Comparison of ENCODE assay signal across 14 mouse cellular contexts in genomic region chr17:35921710-35922109, GRCm38 (mm10). TPM values are rescaled to one million over a fixed set of nuclear protein-coding genes. Genes with fewer than 3 reads are reported as not detected.
DNase-seq lines count a peak whose midpoint lies in the region; ATAC-seq and TF ChIP-seq lines count a peak whose summit lies in the region.
"Had no signal": no experiment of that assay in that cellular context is flagged by ENCODE, and none has a peak within 500 bp of the region (broad histone marks: within the 10 kb centered on the region; RNA-seq: fewer than 3 reads in every experiment).

No protein-coding gene starts in this region.

- H3K4me1 ChIP-seq in heart, embryonic 13.5 days, result peaks cover 39% of the 10 kb centered on the region
- peaks cover 31% of the 10 kb centered on the region for H3K4me1 ChIP-seq in forebrain, embryonic 15.5 days
- peaks cover 39% of the 10 kb centered on the region for H3K4me1 ChIP-seq in midbrain, embryonic 15.5 days

- ATAC-seq in heart, embryonic 13.5 days (ENCODE audit: extremely low read depth, insufficient number of reproducible peaks, low FRiP score, low TSS enrichment), result no peak
- no peak for ATAC-seq in forebrain, embryonic 15.5 days (replicated peaks)
- ATAC-seq in midbrain, embryonic 15.5 days (replicated peaks), result no peak
- ATAC-seq in megakaryocyte, adult 5-6 weeks (ENCODE audit: poor library complexity, severe bottlenecking), result no peak

- TF ChIP-seq CTCF in layer of hippocampus, adult 2 months (conservative IDR thresholded peaks at IDR 0.05), result no peak

- peaks cover 61% of the 10 kb centered on the region for H3K36me3 ChIP-seq in heart, embryonic 13.5 days
- peaks cover 35% of the 10 kb centered on the region for H3K36me3 ChIP-seq in forebrain, embryonic 15.5 days
- H3K36me3 ChIP-seq in midbrain, embryonic 15.5 days (replicated peaks), result peaks cover 28% of the 10 kb centered on the region

- no peaks in the 10 kb centered on the region for H3K27me3 ChIP-seq in heart, embryonic 13.5 days (replicated peaks)
- no peaks in the 10 kb centered on the region for H3K27me3 ChIP-seq in forebrain, embryonic 15.5 days
- no peaks in the 10 kb centered on the region for H3K27me3 ChIP-seq in midbrain, embryonic 15.5 days (replicated peaks)
- H3K27me3 ChIP-seq: neural tube, embryonic 12.5 days; stomach, embryonic 15.5 days had no signal

- DNase-seq in heart, adult 8-10 months (ENCODE audit: low spot score), result no peak
- DNase-seq in layer of hippocampus, adult 2 months (ENCODE audit: low spot score in 2 of 2), result peak in 1 of 2 experiments; percentile 8
- DNase-seq in layer of hippocampus, adult 8-10 months (ENCODE audit: low spot score in 2 of 2), result no peak
- DNase-seq in frontal cortex, postnatal 10 days (ENCODE audit: low spot score in 2 of 2), result no peak
- DNase-seq: cerebellum, postnatal 36 days; gastrocnemius, postnatal 14 days; heart, postnatal 36 days; spleen, adult 18-20 months had no signal

- 71% methylated on average over 4 of the region's 4 CpGs for WGBS in heart, embryonic 13.5 days
- WGBS in forebrain, embryonic 15.5 days, result 80% methylated on average over 4 of the region's 4 CpGs
- WGBS in midbrain, embryonic 15.5 days, result 84% methylated on average over 4 of the region's 4 CpGs

- no peaks in the 10 kb centered on the region for H3K9me3 ChIP-seq in heart, embryonic 13.5 days
- no peaks in the 10 kb centered on the region for H3K9me3 ChIP-seq in forebrain, embryonic 15.5 days
- H3K9me3 ChIP-seq in midbrain, embryonic 15.5 days, result no peaks in the 10 kb centered on the region
- H3K9me3 ChIP-seq: neural tube, embryonic 12.5 days; stomach, embryonic 15.5 days had no signal

- H3K27ac ChIP-seq in heart, embryonic 13.5 days (replicated peaks), result no peak overlapping the region; the same call in 1 of the 2 replicates
- peak overlapping the region; percentile 100 for H3K27ac ChIP-seq in layer of hippocampus, adult 2 months
- peak overlapping the region; percentile 99; the same call in 1 of the 2 replicates for H3K27ac ChIP-seq in forebrain, embryonic 15.5 days (replicated peaks)
- H3K27ac ChIP-seq in midbrain, embryonic 15.5 days, result peak overlapping the region; percentile 96
- H3K27ac ChIP-seq: neural tube, embryonic 12.5 days had no signal

- no peak overlapping the region for H3K4me3 ChIP-seq in heart, embryonic 13.5 days
- no peak overlapping the region for H3K4me3 ChIP-seq in layer of hippocampus, adult 2 months
- H3K4me3 ChIP-seq in forebrain, embryonic 15.5 days, result no peak overlapping the region
- no peak overlapping the region for H3K4me3 ChIP-seq in midbrain, embryonic 15.5 days
- H3K4me3 ChIP-seq: neural tube, embryonic 12.5 days; stomach, embryonic 15.5 days had no signal

- H3K4me2 ChIP-seq in heart, embryonic 13.5 days, result no peak overlapping the region
- H3K4me2 ChIP-seq in forebrain, embryonic 15.5 days (replicated peaks), result no peak overlapping the region
- 0 out of 2 replicates have a peak overlapping the region, but pooled peaks have one; percentile 5 for H3K4me2 ChIP-seq in midbrain, embryonic 15.5 days
- H3K4me2 ChIP-seq: stomach, embryonic 15.5 days had no signal

- H3K9ac ChIP-seq in heart, embryonic 13.5 days, result peak overlapping the region; percentile 15; the same call in 1 of the 2 replicates
- no peak overlapping the region for H3K9ac ChIP-seq in forebrain, embryonic 15.5 days (replicated peaks)
- H3K9ac ChIP-seq in midbrain, embryonic 15.5 days, result no peak overlapping the region
- H3K9ac ChIP-seq: neural tube, embryonic 12.5 days; stomach, embryonic 15.5 days had no signal

RNA-seq across cellular contexts. Expression of gene Ppp1r10, which starts 5.5 kb away (rescaled TPM):
- polyA plus RNA-seq in heart, embryonic 13.5 days (2015; fragmentation: Nextera tagmentation; extraction: Ambion mirVana), result 24.6 and 26.3 TPM in 2 replicates
- total RNA-seq in heart, adult 8-10 months (2022), result 10 to 100 TPM; 22.7 to 42.3 (median 25.8) TPM
- 10 to 100 TPM; 83.2 to 83.8 TPM for total RNA-seq in layer of hippocampus, adult 2 months (2021)
- total RNA-seq in layer of hippocampus, adult 8-10 months (2022), result 10 to 100 TPM; 71.6 to 79.8 (median 74.6) TPM
- polyA plus RNA-seq in forebrain, embryonic 15.5 days (2015; fragmentation: Nextera tagmentation; extraction: Ambion mirVana), result 51.5 and 53.9 TPM in 2 replicates
- polyA plus RNA-seq in midbrain, embryonic 15.5 days (2015; fragmentation: Nextera tagmentation; extraction: Ambion mirVana), result 47.1 and 47.8 TPM in 2 replicates
- total RNA-seq in megakaryocyte, adult 5-6 weeks (2015), result 82.4 and 93.7 TPM in 2 replicates
- total RNA-seq in megakaryocyte, adult 5-6 weeks (2017), result 131 and 157 TPM in 2 replicates

RNA-seq across cellular contexts. Expression of gene Mrps18b, which starts 5.5 kb away (rescaled TPM):
- 67.8 and 75.9 TPM in 2 replicates for polyA plus RNA-seq in heart, embryonic 13.5 days (2015; fragmentation: Nextera tagmentation; extraction: Ambion mirVana)
- 10 to 100 TPM; 56.1 to 73.8 (median 57.0) TPM for total RNA-seq in heart, adult 8-10 months (2022)
- 10 to 100 TPM; 36.3 to 43.0 TPM for total RNA-seq in layer of hippocampus, adult 2 months (2021)
- 10 to 100 TPM; 39.0 to 57.9 (median 42.8) TPM for total RNA-seq in layer of hippocampus, adult 8-10 months (2022)
- 53.1 and 54.1 TPM in 2 replicates for polyA plus RNA-seq in forebrain, embryonic 15.5 days (2015; fragmentation: Nextera tagmentation; extraction: Ambion mirVana)
- polyA plus RNA-seq in midbrain, embryonic 15.5 days (2015; fragmentation: Nextera tagmentation; extraction: Ambion mirVana), result 49.3 and 54.2 TPM in 2 replicates
- total RNA-seq in megakaryocyte, adult 5-6 weeks (2015), result 29.2 and 35.9 TPM in 2 replicates
- total RNA-seq in megakaryocyte, adult 5-6 weeks (2017), result 25.0 and 28.9 TPM in 2 replicates

RNA-seq across cellular contexts. Expression of gene Atat1, which starts 11.8 kb away (rescaled TPM):
- polyA plus RNA-seq in heart, embryonic 13.5 days (2015; fragmentation: Nextera tagmentation; extraction: Ambion mirVana), result 53.8 and 55.3 TPM in 2 replicates
- total RNA-seq in heart, adult 8-10 months (2022), result 1 to 10 TPM; 6.6 to 9.3 (median 8.3) TPM
- total RNA-seq in layer of hippocampus, adult 2 months (2021), result 10 to 100 TPM; 58.7 to 64.8 TPM
- 10 to 100 TPM; 53.2 to 64.1 (median 60.0) TPM for total RNA-seq in layer of hippocampus, adult 8-10 months (2022)
- 421 and 435 TPM in 2 replicates for polyA plus RNA-seq in forebrain, embryonic 15.5 days (2015; fragmentation: Nextera tagmentation; extraction: Ambion mirVana)
- polyA plus RNA-seq in midbrain, embryonic 15.5 days (2015; fragmentation: Nextera tagmentation; extraction: Ambion mirVana), result 482 and 507 TPM in 2 replicates
- total RNA-seq in megakaryocyte, adult 5-6 weeks (2015), result 8.7 and 10.1 TPM in 2 replicates
- total RNA-seq in megakaryocyte, adult 5-6 weeks (2017), result 5.2 and 7.6 TPM in 2 replicates

RNA-seq across cellular contexts. Expression of gene 2310061I04Rik, which starts 24.5 kb away (rescaled TPM):
- 25.2 and 31.3 TPM in 2 replicates for polyA plus RNA-seq in heart, embryonic 13.5 days (2015; fragmentation: Nextera tagmentation; extraction: Ambion mirVana)
- 100 to 1,000 TPM in 3 of 4 experiments, 10 to 100 TPM in 1; 85.5 to 115 (median 106) TPM for total RNA-seq in heart, adult 8-10 months (2022)
- total RNA-seq in layer of hippocampus, adult 2 months (2021), result 10 to 100 TPM; 53.4 to 62.4 TPM
- total RNA-seq in layer of hippocampus, adult 8-10 months (2022), result 10 to 100 TPM; 45.9 to 61.4 (median 50.0) TPM
- 37.9 and 41.5 TPM in 2 replicates for polyA plus RNA-seq in forebrain, embryonic 15.5 days (2015; fragmentation: Nextera tagmentation; extraction: Ambion mirVana)
- polyA plus RNA-seq in midbrain, embryonic 15.5 days (2015; fragmentation: Nextera tagmentation; extraction: Ambion mirVana), result 68.2 and 72.8 TPM in 2 replicates
- total RNA-seq in megakaryocyte, adult 5-6 weeks (2015), result 28.4 and 31.8 TPM in 2 replicates
- total RNA-seq in megakaryocyte, adult 5-6 weeks (2017), result 3.5 and 9.8 TPM in 2 replicates

RNA-seq across cellular contexts. Expression of gene Dhx16, which starts 42.1 kb away (rescaled TPM):
- 22.8 and 27.7 TPM in 2 replicates for polyA plus RNA-seq in heart, embryonic 13.5 days (2015; fragmentation: Nextera tagmentation; extraction: Ambion mirVana)
- total RNA-seq in heart, adult 8-10 months (2022), result 10 to 100 TPM; 18.7 to 20.8 (median 20.1) TPM
- 10 to 100 TPM; 28.1 to 31.3 TPM for total RNA-seq in layer of hippocampus, adult 2 months (2021)
- total RNA-seq in layer of hippocampus, adult 8-10 months (2022), result 10 to 100 TPM; 28.3 to 35.3 (median 31.4) TPM
- 36.3 and 38.0 TPM in 2 replicates for polyA plus RNA-seq in forebrain, embryonic 15.5 days (2015; fragmentation: Nextera tagmentation; extraction: Ambion mirVana)
- polyA plus RNA-seq in midbrain, embryonic 15.5 days (2015; fragmentation: Nextera tagmentation; extraction: Ambion mirVana), result 36.3 and 40.4 TPM in 2 replicates
- total RNA-seq in megakaryocyte, adult 5-6 weeks (2015), result 87.6 and 118 TPM in 2 replicates
- 65.9 and 72.8 TPM in 2 replicates for total RNA-seq in megakaryocyte, adult 5-6 weeks (2017)

Comparison
In these comparisons a context has a peak if more than half of its experiments do, and no peak if none do; other contexts are left out.
1. RNA of gene Atat1, which starts 11.8 kb away (total RNA-seq): 58.7 to 64.8 TPM in layer of hippocampus, adult 2 months and 53.2 to 64.1 TPM in layer of hippocampus, adult 8-10 months; 5.2 to 10.1 TPM in megakaryocyte, adult 5-6 weeks and 6.6 to 9.3 TPM in heart, adult 8-10 months; every median in the first group is over 4 times any median in the second.